Mouse (Mus musculus) testis, adult 2 months (tissue): ENCODE data around the gene A830005F24Rik. TPM values are rescaled to one million over a fixed set of nuclear protein-coding genes. Genes with fewer than 3 reads are reported as not detected.
A peak's percentile ranks its signal among the peaks of the same experiment; 100 is the strongest.
"Not testable (repeated sequence)": the region's sequence is repeated elsewhere in the genome, so short reads cannot be mapped to it uniquely, and the experiment has no call there.

Experiments used
- H3K27ac ChIP-seq: fragments of 200-500 bp; 2 replicates; pipeline ENCODE4 v1.5.1; 2012; ENCODE audit warnings: low read depth, low read length; ENCODE audit not compliant: control insufficient read depth, insufficient read depth
- H3K27me3 ChIP-seq: fragments of 200-500 bp; 2 replicates; pipeline ENCODE4 v1.6.1; 2012; ENCODE audit warnings: mild to moderate bottlenecking, low read length, moderate library complexity; ENCODE audit not compliant: control insufficient read depth, insufficient read depth
- H3K36me3 ChIP-seq: fragments of 200-500 bp; 2 replicates; pipeline ENCODE4 v1.6.1; 2012; ENCODE audit warnings: mild to moderate bottlenecking, low read length; ENCODE audit not compliant: control insufficient read depth, insufficient read depth
- H3K4me1 ChIP-seq: fragments of 200-500 bp; 2 replicates; pipeline ENCODE4 v1.6.1; 2012; ENCODE audit warnings: low read length; ENCODE audit not compliant: control insufficient read depth, insufficient read depth
- H3K4me3 ChIP-seq: fragments of 200-500 bp; 2 replicates; pipeline ENCODE4 v1.5.1; 2012; ENCODE audit warnings: low read depth, mild to moderate bottlenecking, low read length, moderate library complexity, mixed read lengths; ENCODE audit not compliant: control insufficient read depth
- CTCF ChIP-seq: fragments of 200-500 bp; IDR thresholded peaks from 2 replicates; pipeline ENCODE4 v1.5.1; 2012; ENCODE audit warnings: low read depth, mild to moderate bottlenecking, inconsistent platforms, low read length, moderate library complexity; ENCODE audit not compliant: control insufficient read depth, insufficient read depth, insufficient replicate concordance
- POLR2A ChIP-seq: fragments of 200-500 bp; IDR thresholded peaks from 2 replicates; pipeline ENCODE4 v1.6.1; 2012; ENCODE audit warnings: low read depth, mild to moderate bottlenecking, inconsistent platforms, low read length, moderate library complexity; ENCODE audit not compliant: control insufficient read depth
- polyA plus RNA-seq: library from polyadenylated mRNA; depleted of rRNA; stranded (reverse); fragments of >200 nt; gene quantifications from 2 replicates; pipeline ENCODE4 v1.2.3, GENCODE M21; 2012

The A830005F24Rik gene
- polyA plus RNA-seq, 1 experiment = 0.15 TPM

DNA sequence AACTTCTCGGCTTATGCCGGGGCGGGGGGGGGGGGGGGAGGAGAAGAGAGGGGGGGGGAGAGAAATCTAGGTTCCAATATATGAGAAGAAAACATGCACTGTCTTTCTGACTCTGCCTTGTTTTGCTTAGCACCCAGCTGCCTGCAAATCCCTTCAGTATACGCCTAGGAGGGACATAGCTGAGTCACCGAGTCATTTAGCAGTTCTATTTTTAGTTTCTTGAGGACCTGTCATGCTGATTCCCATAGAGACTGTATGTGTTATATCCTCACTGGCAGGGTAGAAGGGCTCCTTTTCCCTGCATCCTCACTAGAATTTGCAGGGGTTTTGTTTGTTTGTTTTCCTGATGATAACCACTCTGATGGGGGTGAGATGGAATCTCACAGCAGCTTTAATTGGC, 20.2 kb upstream of the A830005F24Rik start:
- Histone ChIP-seq H3K36me3 (no peaks in the 10 kb centered on the region), H3K27ac (no peak overlapping the region), H3K4me3 (peak overlapping the region; percentile 77; the same call in 1 of the 2 replicates), H3K27me3 (no peaks in the 10 kb centered on the region), H3K4me1 (0 out of 2 replicates have a peak, but pooled peaks cover 2% of the 10 kb centered on the region)
- TF ChIP-seq POLR2A (no peak), CTCF (no peak)

DNA sequence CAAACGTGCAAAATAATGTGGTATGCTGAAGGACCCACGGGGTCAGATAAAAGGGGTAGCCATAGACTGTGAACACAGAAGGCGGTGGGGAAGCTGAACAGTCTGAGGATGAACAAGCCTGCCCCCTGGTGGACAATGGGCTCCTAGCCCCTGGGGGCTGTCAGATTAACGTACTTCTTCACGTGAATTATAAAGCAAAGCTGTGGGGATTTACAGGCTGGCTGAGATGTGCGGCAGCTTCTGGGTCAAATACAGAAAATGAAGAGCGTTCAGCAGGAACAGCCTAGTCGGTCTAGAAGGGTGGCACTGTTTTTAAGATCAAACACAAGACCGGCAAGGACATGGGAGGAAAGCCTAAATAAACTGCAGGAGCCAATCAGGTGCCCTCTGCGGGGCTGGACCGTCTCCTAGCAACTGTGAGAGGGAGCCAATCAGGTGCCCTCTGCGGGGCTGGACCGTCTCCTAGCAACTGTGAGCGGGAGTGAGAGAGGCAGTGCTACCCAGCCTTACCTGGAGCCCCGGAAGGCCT, 15.6 kb upstream of the A830005F24Rik start:
- peak; percentile 24; the same call in 1 of the 2 replicates for TF ChIP-seq POLR2A
- TF ChIP-seq CTCF = peak; percentile 81
- Histone ChIP-seq H3K4me3 (peak overlapping the region; percentile 82), H3K36me3 (no peaks in the 10 kb centered on the region), H3K27me3 (no peaks in the 10 kb centered on the region), H3K4me1 (0 out of 2 replicates have a peak, but pooled peaks cover 2% of the 10 kb centered on the region), H3K27ac (no peak overlapping the region; the same call in 1 of the 2 replicates)

GRCm38 (mm10) chr13:48498676-48499075, 14.7 kb upstream of the A830005F24Rik start:
- H3K27me3 ChIP-seq = no peaks in the 10 kb centered on the region
- 0 out of 2 replicates have a peak, but pooled peaks cover 2% of the 10 kb centered on the region for H3K4me1 ChIP-seq
- H3K27ac ChIP-seq = no peak overlapping the region
- no peaks in the 10 kb centered on the region for H3K36me3 ChIP-seq
- TF ChIP-seq CTCF (no peak), POLR2A (no peak)
- peak overlapping the region; percentile 82 for H3K4me3 ChIP-seq

GRCm38 (mm10) chr13:48502422-48502821, 10.9 kb upstream of the A830005F24Rik start:
- no peak for TF ChIP-seq POLR2A
- Histone ChIP-seq H3K4me3 (no peak overlapping the region), H3K27me3 (no peaks in the 10 kb centered on the region), H3K27ac (no peak overlapping the region), H3K36me3 (no peaks in the 10 kb centered on the region; the same call in 1 of the 2 replicates), H3K4me1 (0 out of 2 replicates have a peak, but pooled peaks cover 2% of the 10 kb centered on the region)

GRCm38 (mm10) chr13:48508661-48509060, 4.7 kb upstream of the A830005F24Rik start:
- no peaks in the 10 kb centered on the region for H3K27me3 ChIP-seq
- H3K27ac ChIP-seq = no peak overlapping the region
- TF ChIP-seq POLR2A = no peak
- TF ChIP-seq CTCF = no peak
- H3K4me1 ChIP-seq = peaks cover 7% of the 10 kb centered on the region
- no peaks in the 10 kb centered on the region; the same call in 1 of the 2 replicates for H3K36me3 ChIP-seq
- H3K4me3 ChIP-seq = no peak overlapping the region

DNA sequence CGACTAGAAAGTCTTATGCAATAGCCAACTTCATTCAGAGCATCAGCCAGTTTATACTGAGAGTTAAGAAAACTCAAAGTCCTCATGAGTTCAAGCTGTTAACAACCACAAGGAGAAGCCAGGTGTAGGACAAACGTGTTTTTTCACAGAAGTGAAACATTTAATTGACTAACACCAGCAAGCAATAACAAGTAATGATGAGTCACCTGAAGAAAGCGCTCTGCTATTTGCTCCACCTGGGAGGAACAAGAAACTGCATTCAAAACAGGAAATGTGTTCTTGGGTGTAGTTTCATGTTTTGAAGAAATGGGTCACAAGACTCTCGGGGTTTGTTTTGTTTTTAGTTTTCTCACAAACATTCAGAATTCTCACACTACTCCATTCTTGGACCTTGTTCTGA, 2.5 kb downstream of the A830005F24Rik start:
- H3K27me3 ChIP-seq = no peaks in the 10 kb centered on the region
- TF ChIP-seq CTCF = no peak
- no peak for TF ChIP-seq POLR2A
- H3K27ac ChIP-seq = no peak overlapping the region
- H3K4me3 ChIP-seq = no peak overlapping the region
- H3K36me3 ChIP-seq = no peaks in the 10 kb centered on the region
- peaks cover 9% of the 10 kb centered on the region for H3K4me1 ChIP-seq

DNA sequence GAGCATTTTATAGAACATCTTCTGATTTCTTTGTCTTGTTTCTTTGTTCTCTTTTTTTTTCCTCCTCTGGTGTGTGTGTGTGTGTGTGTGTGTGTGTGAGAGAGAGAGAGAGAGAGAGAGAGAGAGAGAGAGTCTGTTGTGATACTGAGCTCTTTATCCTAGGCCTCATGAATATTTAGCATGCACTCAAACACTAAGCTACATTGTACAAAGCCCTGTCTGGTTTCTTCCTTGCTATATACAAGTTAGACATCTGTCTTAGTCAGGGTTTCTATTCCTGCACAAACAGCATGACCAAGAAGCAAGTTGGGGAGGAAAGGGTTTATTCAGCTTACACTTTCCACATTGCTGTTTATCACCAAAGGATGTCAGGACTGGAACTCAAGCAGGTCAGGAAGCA, 5.8 kb downstream of the A830005F24Rik start:
- not testable (repeated sequence) for H3K27ac ChIP-seq, H3K4me3 ChIP-seq, H3K36me3 ChIP-seq, H3K27me3 ChIP-seq, H3K4me1 ChIP-seq

GRCm38 (mm10) chr13:48525745-48526144, 12.4 kb downstream of the A830005F24Rik start:
- Histone ChIP-seq H3K27ac (no peak overlapping the region), H3K4me1 (peaks cover 2% of the 10 kb centered on the region; the same call in 1 of the 2 replicates), H3K27me3 (no peaks in the 10 kb centered on the region), H3K4me3 (no peak overlapping the region), H3K36me3 (no peaks in the 10 kb centered on the region)
- TF ChIP-seq CTCF (no peak), POLR2A (no peak; the same call in 1 of the 2 replicates)
